ENCODE assay signal across 8 mouse cellular contexts in the genomic region with DNA sequence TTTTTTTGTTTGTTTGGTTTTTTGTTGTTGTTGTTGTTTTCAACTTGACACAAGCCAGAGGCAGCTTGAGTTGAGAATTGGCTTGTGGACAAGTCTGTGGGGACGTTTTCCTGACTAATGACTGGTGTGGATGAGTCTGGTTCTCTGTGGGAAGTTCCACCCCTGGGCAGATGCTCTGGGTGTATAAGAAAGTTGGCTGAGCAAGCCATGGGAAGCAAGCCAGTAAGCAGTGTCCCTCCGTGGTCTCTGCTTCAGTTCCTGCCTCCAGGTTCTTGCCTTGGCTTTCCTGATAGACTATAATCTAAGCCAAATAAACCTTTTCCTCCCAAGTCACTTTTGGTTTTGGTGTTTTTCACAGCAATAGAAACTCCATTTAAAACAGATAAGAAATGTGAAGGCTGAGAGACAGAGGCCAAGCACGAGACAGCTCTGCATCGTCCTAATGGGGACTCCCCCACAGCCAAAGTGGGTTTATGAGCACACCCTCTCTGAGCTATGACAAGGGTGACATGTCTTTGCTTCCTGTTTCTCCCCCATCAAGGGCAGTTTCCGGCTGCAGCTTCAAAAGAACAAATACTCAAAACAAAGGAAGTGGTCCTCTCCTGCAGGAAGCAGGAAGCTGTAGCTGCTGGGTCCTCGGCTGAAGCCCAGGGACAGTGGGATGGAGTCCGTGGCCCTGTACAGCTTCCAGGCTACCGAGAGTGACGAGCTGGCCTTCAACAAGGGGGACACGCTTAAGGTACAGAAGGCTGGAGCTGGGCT. TPM values are rescaled to one million over a fixed set of nuclear protein-coding genes. Genes with fewer than 3 reads are reported as not detected.
DNase-seq lines count a peak whose midpoint lies in the region; ATAC-seq lines count a peak whose summit lies in the region.

A gene (plus strand): TSS at position 580 of the 762 bp plus-strand sequence.

- H3K4me3 ChIP-seq in embryonic facial prominence, embryonic 15.5 days (replicated peaks), result peak within 1 kb of the TSS; percentile 16; the same call in 1 of the 2 replicates
- peak within 1 kb of the TSS; percentile 0 for H3K4me3 ChIP-seq in intestine, embryonic 16.5 days (ENCODE audit: low read length)
- H3K4me3 ChIP-seq in lung, embryonic 15.5 days, result peak within 1 kb of the TSS; percentile 37

- H3K4me2 ChIP-seq in embryonic facial prominence, embryonic 15.5 days (replicated peaks), result 0 out of 2 replicates have a peak within 1 kb of the TSS, but pooled peaks have one; percentile 2
- no peak within 1 kb of the TSS for H3K4me2 ChIP-seq in intestine, embryonic 16.5 days (ENCODE audit: low read depth, low read length)
- peak within 1 kb of the TSS; percentile 46 for H3K4me2 ChIP-seq in lung, embryonic 15.5 days

- no peaks in the 10 kb centered on the region for H3K36me3 ChIP-seq in embryonic facial prominence, embryonic 15.5 days
- no peaks in the 10 kb centered on the region for H3K36me3 ChIP-seq in intestine, embryonic 16.5 days (ENCODE audit: control insufficient read depth, insufficient read depth, low read length)
- no peaks in the 10 kb centered on the region for H3K36me3 ChIP-seq in lung, embryonic 15.5 days

- no peaks in the 10 kb centered on the region for H3K9me3 ChIP-seq in embryonic facial prominence, embryonic 15.5 days (replicated peaks)
- no peaks in the 10 kb centered on the region for H3K9me3 ChIP-seq in intestine, embryonic 16.5 days (ENCODE audit: control insufficient read depth, low read length)
- H3K9me3 ChIP-seq in lung, embryonic 15.5 days, result no peaks in the 10 kb centered on the region

- H3K9ac ChIP-seq in embryonic facial prominence, embryonic 15.5 days, result no peak within 1 kb of the TSS
- no peak within 1 kb of the TSS for H3K9ac ChIP-seq in intestine, embryonic 16.5 days (ENCODE audit: low read depth, low read length)
- peak within 1 kb of the TSS; percentile 24 for H3K9ac ChIP-seq in lung, embryonic 15.5 days

- H3K27me3 ChIP-seq in embryonic facial prominence, embryonic 15.5 days, result no peaks in the 10 kb centered on the region
- no peaks in the 10 kb centered on the region for H3K27me3 ChIP-seq in intestine, embryonic 16.5 days (replicated peaks; ENCODE audit: control insufficient read depth, insufficient read depth, low read length)
- H3K27me3 ChIP-seq in lung, embryonic 15.5 days, result no peaks in the 10 kb centered on the region

- H3K27ac ChIP-seq in embryonic facial prominence, embryonic 15.5 days (replicated peaks), result no peak within 1 kb of the TSS
- peak within 1 kb of the TSS; percentile 23; the same call in 1 of the 2 replicates for H3K27ac ChIP-seq in intestine, embryonic 16.5 days (ENCODE audit: low read length)
- peak within 1 kb of the TSS; percentile 27; the same call in 1 of the 2 replicates for H3K27ac ChIP-seq in lung, embryonic 15.5 days

- WGBS in embryonic facial prominence, embryonic 15.5 days, result 57% methylated on average over 10 of the region's 10 CpGs
- WGBS in intestine, embryonic 16.5 days, result 56% methylated on average over 10 of the region's 10 CpGs
- 33% methylated on average over 10 of the region's 10 CpGs for WGBS in lung, embryonic 15.5 days

- H3K4me1 ChIP-seq in embryonic facial prominence, embryonic 15.5 days, result no peaks in the 10 kb centered on the region
- peaks cover 3% of the 10 kb centered on the region; the same call in 1 of the 2 replicates for H3K4me1 ChIP-seq in intestine, embryonic 16.5 days (ENCODE audit: control insufficient read depth, insufficient read depth, low read length)
- peaks cover 2% of the 10 kb centered on the region; the same call in 1 of the 2 replicates for H3K4me1 ChIP-seq in lung, embryonic 15.5 days

- ATAC-seq in embryonic facial prominence, embryonic 15.5 days (ENCODE audit: insufficient number of reproducible peaks, low FRiP score, low TSS enrichment, low read depth), result no peak
- no peak for ATAC-seq in intestine, embryonic 16.5 days
- ATAC-seq in lung, embryonic 15.5 days (ENCODE audit: borderline replicate concordance, extremely low read depth, low FRiP score, low TSS enrichment), result no peak

- no peak for DNase-seq in adrenal gland, adult 8-10 months
- DNase-seq in adrenal gland, postnatal 4 days (ENCODE audit: low spot score in 2 of 2), result no peak
- DNase-seq in thymus, postnatal 10 days (ENCODE audit: low spot score in 2 of 2), result peak; percentile 71 to 74
- no peak for DNase-seq in retina, postnatal 1 day
- DNase-seq in right cerebral cortex, postnatal 4 days, result no peak

RNA-seq across cellular contexts. Expression of the gene that starts here (rescaled TPM):
- total RNA-seq in adrenal gland, adult 8-10 months (2022), result 10 to 100 TPM in 3 of 4 experiments, 1 to 10 TPM in 1; 9.4 to 12.4 (median 11.9) TPM
- total RNA-seq in adrenal gland, postnatal 4 days (2021), result 10 to 100 TPM in 1 of 2 experiments, 1 to 10 TPM in 1; 9.1 to 10.8 TPM
- polyA plus RNA-seq in embryonic facial prominence, embryonic 15.5 days (2015; fragmentation: Nextera tagmentation; extraction: Ambion mirVana), result 13.0 and 16.2 TPM in 2 replicates
- polyA plus RNA-seq in intestine, embryonic 16.5 days (2015; fragmentation: Nextera tagmentation; extraction: Ambion mirVana), result 7.2 and 8.6 TPM in 2 replicates
- 37.6 and 42.2 TPM in 2 replicates for polyA plus RNA-seq in lung, embryonic 15.5 days (2015; fragmentation: Nextera tagmentation; extraction: Ambion mirVana)

Comparison
In these comparisons a context has a peak if more than half of its experiments do, and no peak if none do; other contexts are left out.
1. DNase-seq: peak in thymus, postnatal 10 days (2 of 2); none in adrenal gland, adult 8-10 months (single experiment), adrenal gland, postnatal 4 days (0 of 2), retina, postnatal 1 day (single experiment) and right cerebral cortex, postnatal 4 days (single experiment).
2. Peak in every context shown above with its lines, with median percentiles within 50 percentile points of each other: H3K4me3 ChIP-seq.